Mouse (Mus musculus): ENCODE results near the gene Actl6a.

Gene Actl6a

GRCm38 (mm10) chr3:32749820-32750579, 43.9 kb downstream of the Actl6a start:
- DNase-seq (ENCODE audit: low read depth, low spot score) = no peak

GRCm38 (mm10) chr3:32754384-32754915, 48.4 kb downstream of the Actl6a start:
- DNase-seq (ENCODE audit: low read depth, low spot score) = no peak

- no peak for DNase-seq (ENCODE audit: low read depth, low spot score)
These were observed 53.1 kb downstream of the Actl6a start for GRCm38 (mm10) chr3:32759212-32759611.

GRCm38 (mm10) chr3:32762962-32763361, 56.9 kb downstream of the Actl6a start:
- no peak for DNase-seq (ENCODE audit: low read depth, low spot score)

- DNase-seq (ENCODE audit: low read depth, low spot score) = no peak
These were observed 57.8 kb downstream of the Actl6a start for GRCm38 (mm10) chr3:32763902-32764301.

GRCm38 (mm10) chr3:32770781-32771180, 64.7 kb downstream of the Actl6a start:
- no peak for DNase-seq (ENCODE audit: low read depth, low spot score)
